Mouse (Mus musculus): ENCODE data around the gene Pde4dip.

DNA sequence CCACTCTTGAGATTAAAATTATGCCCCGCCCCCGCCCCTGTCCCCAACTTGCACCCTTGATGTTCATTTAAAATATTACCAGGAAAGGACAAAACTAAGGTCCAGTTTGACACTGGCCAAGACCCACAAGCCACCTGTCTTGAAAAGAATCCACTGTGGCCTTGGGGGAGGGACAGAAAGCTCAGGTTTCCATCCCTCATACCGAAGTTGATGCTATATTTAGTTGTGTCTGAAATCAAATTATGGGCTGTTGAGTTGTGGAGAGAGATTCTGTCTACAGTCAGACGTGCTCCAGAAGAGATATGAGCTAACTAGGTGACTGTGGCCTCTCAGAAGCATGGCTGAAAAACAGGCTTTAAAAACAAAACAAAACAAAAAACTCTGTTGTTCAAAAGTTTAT is 18.8 kb downstream of the Pde4dip start:
- no peak for TF ChIP-seq GATA1 (IDR thresholded peaks at IDR 0.05; ENCODE audit: low read length)
- TF ChIP-seq TAL1 (IDR thresholded peaks at IDR 0.05; ENCODE audit: low read length), result no peak

All from erythroblast, embryonic 14.5 days (primary cell).